Mouse (Mus musculus): ENCODE data around the gene Gm11562. TPM values are rescaled to one million over a fixed set of nuclear protein-coding genes. Genes with fewer than 3 reads are reported as not detected.
"Not testable (repeated sequence)": the region's sequence is repeated elsewhere in the genome, so short reads cannot be mapped to it uniquely, and the experiment has no call there.

Gene Gm11562
- polyA plus RNA-seq, 1 experiment from 2014 or later: not detected

DNA sequence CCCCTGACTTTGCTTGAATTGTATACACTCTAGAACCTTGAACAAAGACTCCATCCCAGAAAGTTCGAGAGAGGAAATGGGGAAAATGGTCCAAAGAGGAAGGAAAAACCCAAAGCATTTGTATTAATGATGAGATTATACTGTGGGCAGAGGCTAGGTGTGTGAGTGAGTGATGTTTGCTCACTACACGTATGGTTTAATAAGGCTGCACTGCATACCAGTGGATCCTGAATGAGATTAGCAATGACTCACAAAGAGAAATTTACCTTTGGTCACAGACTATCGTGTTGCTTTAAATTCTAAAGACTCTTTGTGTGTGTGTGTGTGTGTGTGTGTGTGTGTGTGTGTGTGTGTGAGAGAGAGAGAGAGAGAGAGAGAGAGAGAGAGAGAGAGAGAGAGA, 10.7 kb upstream of the Gm11562 start:
- Histone ChIP-seq H3K4me1 (ENCODE audit: insufficient read depth) (no peaks in the 10 kb centered on the region), H3K9me3 (ENCODE audit: low read depth, low read length) (no peaks in the 10 kb centered on the region), H3K36me3 (ENCODE audit: insufficient read depth) (no peaks in the 10 kb centered on the region), H3K27me3 (ENCODE audit: insufficient read depth, low read length) (no peaks in the 10 kb centered on the region), H3K27ac (ENCODE audit: low read depth) (no peak overlapping the region), H3K9ac (no peak overlapping the region), H3K4me2 (no peak overlapping the region), H3K4me3 (ENCODE audit: low read depth, low read length) (no peak overlapping the region)
- 44% methylated on average over 3 of the region's 3 CpGs for WGBS
- TF ChIP-seq CTCF (IDR thresholded peaks at IDR 0.05; ENCODE audit: low read depth): no peak
- DNase-seq (no peak), ATAC-seq (ENCODE audit: insufficient read depth) (no peak)

DNA sequence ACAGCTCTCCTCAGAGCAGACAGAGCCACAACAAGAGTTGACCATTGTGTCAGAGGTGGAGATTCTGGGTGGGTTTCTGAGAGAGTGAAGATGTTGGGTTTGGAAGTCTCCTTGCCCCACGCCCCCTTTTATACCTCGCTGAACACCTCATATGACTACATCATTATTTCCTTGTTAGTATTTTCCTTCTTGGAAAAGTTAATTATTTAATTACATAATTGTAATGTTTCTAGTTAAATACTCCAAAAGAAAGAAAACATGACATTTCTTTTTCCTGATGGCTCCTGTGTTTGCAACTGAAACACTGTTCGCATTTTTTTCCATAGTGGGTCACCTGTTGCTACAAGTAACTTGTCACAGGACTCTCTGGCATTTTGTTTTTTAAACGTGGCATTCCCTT, 7.9 kb upstream of the Gm11562 start, which contains the start of gene Krtap4-1:
TSS of gene Krtap4-1 (minus strand) at position 101 of the 400 bp plus-strand sequence.
- H3K27me3 ChIP-seq (ENCODE audit: insufficient read depth, low read length): no peaks in the 10 kb centered on the region
- TF ChIP-seq CTCF (IDR thresholded peaks at IDR 0.05; ENCODE audit: low read depth): no peak
- no peaks in the 10 kb centered on the region for H3K9me3 ChIP-seq (ENCODE audit: low read depth, low read length)
- H3K9ac ChIP-seq: no peak within 1 kb of the TSS
- H3K4me2 ChIP-seq: no peak within 1 kb of the TSS
- no peak within 1 kb of the TSS for H3K27ac ChIP-seq (ENCODE audit: low read depth)
- ATAC-seq (ENCODE audit: insufficient read depth): no peak
- no peaks in the 10 kb centered on the region for H3K36me3 ChIP-seq (ENCODE audit: insufficient read depth)
- DNase-seq: no peak
- no peak within 1 kb of the TSS for H3K4me3 ChIP-seq (ENCODE audit: low read depth, low read length)
- 77% methylated on average over 4 of the region's 4 CpGs for WGBS
- H3K4me1 ChIP-seq (ENCODE audit: insufficient read depth): no peaks in the 10 kb centered on the region

DNA sequence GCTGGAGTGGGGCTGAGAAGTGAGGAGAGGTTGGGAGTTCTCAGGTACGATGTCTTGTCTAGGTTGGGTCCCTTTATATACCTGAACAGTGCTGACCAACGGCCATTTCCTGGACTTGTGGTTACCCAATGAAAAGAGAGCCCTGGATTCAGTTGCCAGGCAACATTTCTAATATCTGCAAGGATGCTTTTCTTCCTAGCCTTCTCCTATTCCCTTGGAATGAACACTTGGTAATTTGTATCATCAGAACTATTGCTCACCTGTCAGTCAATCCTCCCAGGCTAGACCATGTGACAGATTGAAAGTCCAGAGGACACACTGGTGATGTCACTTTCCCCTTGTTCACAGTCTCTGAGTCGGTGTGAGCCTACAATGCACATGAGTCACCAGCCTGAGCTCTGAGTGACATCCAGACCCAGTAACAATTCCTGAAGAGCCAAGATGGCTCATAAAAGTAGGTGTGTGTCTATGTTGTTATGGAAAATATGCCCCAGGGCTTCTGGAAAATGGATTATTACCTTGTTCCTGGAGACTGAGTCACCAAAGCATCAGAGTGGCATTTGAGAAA, 5.4 kb downstream of the Gm11562 start, which contains the start of gene Krtap2-4:
TSS of gene Krtap2-4 (minus strand) at position 51 of the 568 bp plus-strand sequence.
- H3K27ac ChIP-seq (ENCODE audit: low read depth): no peak within 1 kb of the TSS
- H3K27me3 ChIP-seq (ENCODE audit: insufficient read depth, low read length): no peaks in the 10 kb centered on the region
- no peak within 1 kb of the TSS for H3K9ac ChIP-seq
- WGBS: 58% methylated on average over 3 of the region's 3 CpGs
- no peak for DNase-seq
- no peak for ATAC-seq (ENCODE audit: insufficient read depth)
- no peak for TF ChIP-seq CTCF (IDR thresholded peaks at IDR 0.05; ENCODE audit: low read depth)
- H3K4me3 ChIP-seq (ENCODE audit: low read depth, low read length): no peak within 1 kb of the TSS
- no peaks in the 10 kb centered on the region for H3K36me3 ChIP-seq (ENCODE audit: insufficient read depth)
- H3K9me3 ChIP-seq (ENCODE audit: low read depth, low read length): no peaks in the 10 kb centered on the region
- H3K4me1 ChIP-seq (ENCODE audit: insufficient read depth): no peaks in the 10 kb centered on the region
- no peak within 1 kb of the TSS for H3K4me2 ChIP-seq

DNA sequence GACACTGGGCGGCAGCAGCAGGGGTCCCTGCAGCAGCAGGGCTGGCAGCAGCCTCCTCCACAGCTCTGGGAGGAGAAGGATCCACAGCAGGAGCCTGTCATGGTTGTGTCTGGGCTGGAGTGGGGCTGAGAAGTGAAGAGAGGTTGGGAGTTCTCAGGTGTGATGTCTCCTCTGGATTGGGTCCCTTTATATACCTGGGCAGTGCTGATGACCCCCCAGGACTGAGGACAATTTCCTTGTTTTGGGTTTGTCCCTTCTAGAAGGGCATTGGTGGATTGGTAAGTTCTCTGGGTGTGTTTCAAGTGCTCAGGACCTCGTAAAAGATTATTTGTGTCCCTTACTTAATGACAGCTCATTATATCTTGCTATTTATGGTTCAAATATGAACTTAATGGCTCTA, 10.1 kb downstream of the Gm11562 start, which contains the start of gene Gm11937:
TSS of gene Gm11937 (minus strand) at position 101 of the 400 bp plus-strand sequence.
- WGBS: 54% methylated on average over 1 of the region's 2 CpGs
- H3K4me1 ChIP-seq (ENCODE audit: insufficient read depth); H3K9me3 ChIP-seq (ENCODE audit: low read depth, low read length): not testable (repeated sequence)

DNA sequence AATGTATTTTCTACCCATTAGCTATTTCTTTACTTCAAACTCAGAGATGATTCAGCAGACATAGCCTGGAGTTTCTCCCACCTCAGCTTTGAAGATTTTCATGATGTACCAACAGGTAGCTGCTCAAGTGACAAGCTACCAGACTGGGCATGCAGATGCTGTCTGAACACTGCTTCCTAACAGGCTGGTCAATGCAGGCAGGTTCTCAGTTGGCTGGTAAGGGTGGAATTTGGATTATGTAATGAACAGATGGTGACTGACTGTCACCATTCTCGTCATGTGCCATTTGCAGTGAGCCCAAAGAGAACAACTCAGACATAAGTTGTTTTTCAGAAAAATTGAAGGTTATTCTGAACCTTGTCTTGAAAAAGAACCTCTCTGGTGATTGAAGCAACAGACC, 11.1 kb downstream of the Gm11562 start:
- DNase-seq: no peak
- Histone ChIP-seq H3K4me3 (ENCODE audit: low read depth, low read length) (no peak overlapping the region), H3K4me1 (ENCODE audit: insufficient read depth) (no peaks in the 10 kb centered on the region), H3K27me3 (ENCODE audit: insufficient read depth, low read length) (no peaks in the 10 kb centered on the region), H3K36me3 (ENCODE audit: insufficient read depth) (no peaks in the 10 kb centered on the region), H3K9me3 (ENCODE audit: low read depth, low read length) (no peaks in the 10 kb centered on the region), H3K9ac (no peak overlapping the region), H3K27ac (ENCODE audit: low read depth) (no peak overlapping the region), H3K4me2 (no peak overlapping the region)
- no peak for TF ChIP-seq CTCF (IDR thresholded peaks at IDR 0.05; ENCODE audit: low read depth)
- no peak for ATAC-seq (ENCODE audit: insufficient read depth)
- 75% methylated on average over 1 of the region's 1 CpGs for WGBS

More for the DNA sequence above, 10.1 kb downstream of the Gm11562 start, which contains the start of gene Gm11937:
- not testable (repeated sequence) for H3K27ac ChIP-seq (ENCODE audit: low read depth); H3K4me3 ChIP-seq (ENCODE audit: low read depth, low read length); H3K36me3 ChIP-seq (ENCODE audit: insufficient read depth); DNase-seq; ATAC-seq (ENCODE audit: insufficient read depth); H3K4me2 ChIP-seq; H3K9ac ChIP-seq; H3K27me3 ChIP-seq (ENCODE audit: insufficient read depth, low read length)

DNA sequence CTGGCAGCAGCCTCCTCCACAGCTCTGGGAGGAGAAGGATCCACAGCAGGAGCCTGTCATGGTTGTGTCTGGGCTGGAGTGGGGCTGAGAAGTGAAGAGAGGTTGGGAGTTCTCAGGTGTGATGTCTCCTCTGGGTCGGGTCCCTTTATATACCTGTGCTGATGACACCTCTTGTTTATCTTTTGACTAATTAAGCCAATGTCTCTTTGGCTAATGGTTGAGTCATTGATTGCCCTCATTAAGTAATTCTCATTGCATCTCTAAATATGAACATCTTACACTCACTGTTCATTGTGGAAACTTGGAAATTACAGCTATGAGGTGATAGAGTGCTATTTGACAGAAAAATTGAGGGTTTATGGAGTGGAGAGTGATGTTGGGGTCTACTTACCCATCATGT, 17.0 kb downstream of the Gm11562 start, which contains the start of gene Gm11938:
TSS of gene Gm11938 (minus strand) at position 101 of the 400 bp plus-strand sequence.
- H3K4me2 ChIP-seq; H3K27ac ChIP-seq (ENCODE audit: low read depth); H3K27me3 ChIP-seq (ENCODE audit: insufficient read depth, low read length); ATAC-seq (ENCODE audit: insufficient read depth); H3K9me3 ChIP-seq (ENCODE audit: low read depth, low read length); H3K4me1 ChIP-seq (ENCODE audit: insufficient read depth); H3K9ac ChIP-seq; H3K4me3 ChIP-seq (ENCODE audit: low read depth, low read length); H3K36me3 ChIP-seq (ENCODE audit: insufficient read depth); DNase-seq: not testable (repeated sequence)
- 53% methylated on average over 1 of the region's 1 CpGs for WGBS

DNA sequence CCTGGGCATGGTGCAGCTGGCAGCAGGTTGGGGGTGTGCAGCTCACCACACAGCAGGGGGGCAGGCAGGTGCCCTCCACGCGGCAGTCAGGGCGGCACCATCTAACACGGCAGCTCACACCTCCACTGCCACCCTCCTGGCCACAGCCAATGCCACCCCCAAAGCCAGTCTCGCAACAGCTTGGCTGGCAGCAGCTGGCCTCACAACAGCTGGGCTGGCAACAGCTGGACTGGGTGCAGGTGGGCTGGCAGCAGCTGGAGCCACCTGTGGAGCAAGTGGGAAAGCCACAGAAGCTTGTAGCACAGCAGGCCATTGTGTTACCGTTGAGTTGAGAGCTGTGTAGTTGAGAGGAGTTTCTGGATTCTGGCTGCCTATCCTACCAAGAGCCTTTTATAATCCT, 22.5 kb downstream of the Gm11562 start, which contains the start of gene Krtap9-3:
TSS of gene Krtap9-3 (minus strand) at position 364 of the 400 bp plus-strand sequence.
- H3K4me3 ChIP-seq (ENCODE audit: low read depth, low read length); H3K9ac ChIP-seq; H3K36me3 ChIP-seq (ENCODE audit: insufficient read depth); DNase-seq; H3K27me3 ChIP-seq (ENCODE audit: insufficient read depth, low read length); ATAC-seq (ENCODE audit: insufficient read depth); H3K4me2 ChIP-seq; H3K9me3 ChIP-seq (ENCODE audit: low read depth, low read length); H3K4me1 ChIP-seq (ENCODE audit: insufficient read depth); H3K27ac ChIP-seq (ENCODE audit: low read depth): not testable (repeated sequence)
- WGBS: 83% methylated on average over 6 of the region's 6 CpGs
